ENCODE assay signal across 24 mouse cellular contexts in the genomic region with DNA sequence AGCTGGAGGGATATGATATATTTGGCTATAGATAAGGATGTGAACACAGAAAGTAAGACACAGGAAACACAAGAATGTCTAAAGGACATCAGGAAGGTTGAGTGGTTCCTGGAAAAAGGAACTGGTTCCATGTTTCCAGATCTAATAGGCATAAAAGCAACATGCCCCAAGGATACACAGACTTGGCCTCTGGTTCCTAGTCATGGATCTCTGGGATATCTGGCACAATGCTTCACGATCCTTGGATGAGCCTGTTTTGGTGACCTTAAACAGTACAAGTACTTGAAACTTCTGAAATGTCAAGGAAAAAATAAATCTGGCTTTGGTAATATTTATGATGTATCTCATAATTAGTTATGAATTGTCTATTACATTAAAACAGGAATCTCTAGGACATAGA. TPM values are rescaled to one million over a fixed set of nuclear protein-coding genes. Genes with fewer than 3 reads are reported as not detected.
"Had no signal": no experiment of that assay in that cellular context is flagged by ENCODE, and none has a peak within 500 bp of the region (broad histone marks: within the 10 kb centered on the region; RNA-seq: fewer than 3 reads in every experiment).

No protein-coding gene starts in this region.

- DNase-seq: lung, adult 18-20 months; lung, embryonic 14.5 days; lung, postnatal 10 days; lung, postnatal 4 days; midbrain, embryonic 14.5 days; right cerebral cortex, postnatal 14 days; thymus, adult 18-20 months; thymus, postnatal 14 days; thymus, postnatal 36 days had no signal

RNA-seq across cellular contexts. Expression of gene Olfr985, which starts 0.6 kb away (rescaled TPM):
- total RNA-seq: megakaryocyte, adult 5-6 weeks; megakaryocyte-erythroid progenitor cell, adult 5-6 weeks had no signal
- polyA plus RNA-seq: liver, embryonic 16.5 days; lung, embryonic 14.5 days; lung, embryonic 16.5 days; midbrain, embryonic 10.5 days; midbrain, embryonic 12.5 days; midbrain, embryonic 14.5 days; midbrain, embryonic 16.5 days; myocyte; neural tube, embryonic 11.5 days; neural tube, embryonic 13.5 days; neural tube, embryonic 15.5 days; spleen, adult 2 months; stomach, embryonic 14.5 days; stomach, embryonic 16.5 days; thymus, postnatal 0 days had no signal

RNA-seq across cellular contexts. Expression of gene Olfr984, which starts 16.6 kb away (rescaled TPM):
- total RNA-seq: megakaryocyte, adult 5-6 weeks; megakaryocyte-erythroid progenitor cell, adult 5-6 weeks had no signal
- polyA plus RNA-seq: liver, embryonic 16.5 days; lung, embryonic 14.5 days; lung, embryonic 16.5 days; midbrain, embryonic 10.5 days; midbrain, embryonic 12.5 days; midbrain, embryonic 14.5 days; midbrain, embryonic 16.5 days; myocyte; neural tube, embryonic 11.5 days; neural tube, embryonic 13.5 days; neural tube, embryonic 15.5 days; spleen, adult 2 months; stomach, embryonic 14.5 days; stomach, embryonic 16.5 days; thymus, postnatal 0 days had no signal

RNA-seq across cellular contexts. Expression of gene Tmem225, which starts 17.4 kb away (rescaled TPM):
- total RNA-seq: megakaryocyte, adult 5-6 weeks; megakaryocyte-erythroid progenitor cell, adult 5-6 weeks had no signal
- polyA plus RNA-seq: liver, embryonic 16.5 days; lung, embryonic 14.5 days; lung, embryonic 16.5 days; midbrain, embryonic 10.5 days; midbrain, embryonic 12.5 days; midbrain, embryonic 14.5 days; midbrain, embryonic 16.5 days; myocyte; neural tube, embryonic 11.5 days; neural tube, embryonic 13.5 days; neural tube, embryonic 15.5 days; spleen, adult 2 months; stomach, embryonic 14.5 days; stomach, embryonic 16.5 days; thymus, postnatal 0 days had no signal

RNA-seq across cellular contexts. Expression of gene Olfr983, which starts 37.2 kb away (rescaled TPM):
- total RNA-seq: megakaryocyte, adult 5-6 weeks; megakaryocyte-erythroid progenitor cell, adult 5-6 weeks had no signal
- polyA plus RNA-seq: liver, embryonic 16.5 days; lung, embryonic 14.5 days; lung, embryonic 16.5 days; midbrain, embryonic 10.5 days; midbrain, embryonic 12.5 days; midbrain, embryonic 14.5 days; midbrain, embryonic 16.5 days; myocyte; neural tube, embryonic 11.5 days; neural tube, embryonic 13.5 days; neural tube, embryonic 15.5 days; spleen, adult 2 months; stomach, embryonic 14.5 days; stomach, embryonic 16.5 days; thymus, postnatal 0 days had no signal

RNA-seq across cellular contexts. Expression of gene Olfr986, which starts 50.2 kb away (rescaled TPM):
- total RNA-seq: megakaryocyte, adult 5-6 weeks; megakaryocyte-erythroid progenitor cell, adult 5-6 weeks had no signal
- polyA plus RNA-seq: liver, embryonic 16.5 days; lung, embryonic 14.5 days; lung, embryonic 16.5 days; midbrain, embryonic 10.5 days; midbrain, embryonic 12.5 days; midbrain, embryonic 14.5 days; midbrain, embryonic 16.5 days; myocyte; neural tube, embryonic 11.5 days; neural tube, embryonic 13.5 days; spleen, adult 2 months; stomach, embryonic 14.5 days; stomach, embryonic 16.5 days; thymus, postnatal 0 days had no signal
